In the genomic region with DNA sequence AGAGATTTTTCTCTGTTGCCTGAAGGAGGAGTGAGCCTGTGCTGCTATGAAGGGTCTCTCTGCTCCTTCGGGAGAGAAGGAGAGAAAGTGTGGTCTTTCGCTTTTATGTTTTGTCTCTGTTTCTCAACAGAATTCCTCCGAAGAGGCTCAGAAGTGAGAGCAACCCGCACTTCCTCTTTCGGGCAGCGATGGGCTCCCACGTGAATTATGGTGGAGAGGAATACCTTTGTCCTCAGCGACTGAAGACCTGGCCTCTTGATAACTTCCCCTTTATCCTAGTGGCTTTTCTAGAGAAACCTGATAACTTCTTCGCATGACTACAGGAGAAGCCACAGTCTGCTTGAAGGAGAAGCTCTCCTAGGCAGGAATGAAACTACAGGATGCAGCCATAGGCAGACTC, we compare ENCODE assay signal across 20 mouse cellular contexts.
DNase-seq lines count a peak whose midpoint lies in the region; ATAC-seq and TF ChIP-seq lines count a peak whose summit lies in the region.
"Had no signal": no experiment of that assay in that cellular context is flagged by ENCODE, and none has a peak within 500 bp of the region (broad histone marks: within the 10 kb centered on the region; RNA-seq: fewer than 3 reads in every experiment).

No protein-coding gene starts in this region.

- no peaks in the 10 kb centered on the region for H3K9me3 ChIP-seq in heart, embryonic 10.5 days
- H3K9me3 ChIP-seq in midbrain, embryonic 11.5 days (ENCODE audit: control insufficient read depth, low read length) = no peaks in the 10 kb centered on the region
- no peaks in the 10 kb centered on the region for H3K9me3 ChIP-seq in midbrain, embryonic 15.5 days
- H3K9me3 ChIP-seq in liver, postnatal 0 days (ENCODE audit: low read length) = no peaks in the 10 kb centered on the region
- no peaks in the 10 kb centered on the region for H3K9me3 ChIP-seq in neural tube, embryonic 15.5 days (replicated peaks)
- H3K9me3 ChIP-seq: forebrain, embryonic 12.5 days; heart, embryonic 15.5 days; kidney, embryonic 15.5 days had no signal

- H3K4me2 ChIP-seq in midbrain, embryonic 11.5 days = no peak overlapping the region
- no peak overlapping the region for H3K4me2 ChIP-seq in midbrain, embryonic 15.5 days
- peak overlapping the region; percentile 42 for H3K4me2 ChIP-seq in liver, postnatal 0 days (ENCODE audit: low read depth, low read length)
- H3K4me2 ChIP-seq in neural tube, embryonic 15.5 days = no peak overlapping the region
- H3K4me2 ChIP-seq: forebrain, embryonic 12.5 days; heart, embryonic 15.5 days; kidney, embryonic 15.5 days had no signal

- DNase-seq in heart, embryonic 10.5 days (ENCODE audit: low spot score) = no peak
- DNase-seq in heart, adult 9 months (ENCODE audit: low spot score in 2 of 2) = no peak
- DNase-seq in midbrain, embryonic 11.5 days (ENCODE audit: low spot score, missing footprints) = peak; percentile 39
- DNase-seq in liver, postnatal 0 days = no peak
- no peak for DNase-seq in kidney, adult 11 months
- no peak for DNase-seq in kidney, postnatal 25 days
- DNase-seq: adrenal gland, postnatal 36 days; cerebellum, postnatal 25 days; lung, postnatal 4 days; thymus, postnatal 14 days had no signal

- 65% methylated on average over 9 of the region's 9 CpGs for WGBS in heart, embryonic 10.5 days
- 87% methylated on average over 9 of the region's 9 CpGs for WGBS in midbrain, embryonic 11.5 days
- WGBS in midbrain, embryonic 15.5 days = 85% methylated on average over 9 of the region's 9 CpGs
- whole genome bisulfite sequencing in liver, postnatal 0 days (ENCODE audit: insufficient replicate concordance) = 32% methylated on average over 9 of the region's 9 CpGs
- 83% methylated on average over 9 of the region's 9 CpGs for WGBS in neural tube, embryonic 15.5 days

- TF ChIP-seq EP300 in liver, postnatal 0 days (IDR thresholded peaks at IDR 0.05; ENCODE audit: low read depth) = no peak

- H3K27ac ChIP-seq in heart, embryonic 10.5 days = 0 out of 2 replicates have a peak overlapping the region, but pooled peaks have one; percentile 16
- H3K27ac ChIP-seq in midbrain, embryonic 11.5 days (ENCODE audit: low read depth, low read length) = no peak overlapping the region
- H3K27ac ChIP-seq in midbrain, embryonic 15.5 days = no peak overlapping the region
- no peak overlapping the region for H3K27ac ChIP-seq in liver, postnatal 0 days (ENCODE audit: low read depth)
- H3K27ac ChIP-seq in neural tube, embryonic 15.5 days (replicated peaks) = no peak overlapping the region
- H3K27ac ChIP-seq: forebrain, embryonic 12.5 days; heart, embryonic 15.5 days; kidney, embryonic 15.5 days; stomach, postnatal 0 days had no signal

- ATAC-seq in midbrain, embryonic 11.5 days (ENCODE audit: low FRiP score) = no peak
- no peak for ATAC-seq in midbrain, embryonic 15.5 days (replicated peaks)
- ATAC-seq in liver, postnatal 0 days = no peak
- no peak for ATAC-seq in neural tube, embryonic 15.5 days (ENCODE audit: low FRiP score)
- ATAC-seq: activated CD4-positive, CD25-positive, alpha-beta regulatory T cell, adult 4 months; inflammation-experienced regulatory T-cells, adult 6 months; midbrain, embryonic 16.5 days; Patski had no signal

- no peak overlapping the region for H3K4me3 ChIP-seq in heart, embryonic 10.5 days
- H3K4me3 ChIP-seq in midbrain, embryonic 11.5 days (ENCODE audit: low read depth, low read length) = no peak overlapping the region
- H3K4me3 ChIP-seq in midbrain, embryonic 15.5 days = no peak overlapping the region
- H3K4me3 ChIP-seq in liver, postnatal 0 days (ENCODE audit: low read depth, low read length) = no peak overlapping the region
- H3K4me3 ChIP-seq in neural tube, embryonic 15.5 days (replicated peaks) = no peak overlapping the region
- H3K4me3 ChIP-seq: forebrain, embryonic 12.5 days; heart, embryonic 15.5 days; kidney, embryonic 15.5 days had no signal

- no peak overlapping the region for H3K9ac ChIP-seq in midbrain, embryonic 11.5 days (ENCODE audit: low read length)
- no peak overlapping the region for H3K9ac ChIP-seq in midbrain, embryonic 15.5 days
- no peak overlapping the region; the same call in 1 of the 2 replicates for H3K9ac ChIP-seq in liver, postnatal 0 days (replicated peaks)
- H3K9ac ChIP-seq in neural tube, embryonic 15.5 days (replicated peaks) = no peak overlapping the region
- H3K9ac ChIP-seq: forebrain, embryonic 12.5 days; heart, embryonic 15.5 days; kidney, embryonic 15.5 days had no signal

- no peak for TF ChIP-seq CTCF in liver, postnatal 0 days (IDR thresholded peaks at IDR 0.05; ENCODE audit: low read depth)

- no peaks in the 10 kb centered on the region for H3K36me3 ChIP-seq in heart, embryonic 10.5 days
- no peaks in the 10 kb centered on the region for H3K36me3 ChIP-seq in midbrain, embryonic 11.5 days (ENCODE audit: control insufficient read depth, insufficient read depth, low read length)
- no peaks in the 10 kb centered on the region for H3K36me3 ChIP-seq in midbrain, embryonic 15.5 days (replicated peaks)
- no peaks in the 10 kb centered on the region for H3K36me3 ChIP-seq in liver, postnatal 0 days (replicated peaks; ENCODE audit: insufficient read depth, low read length)
- H3K36me3 ChIP-seq in neural tube, embryonic 15.5 days = no peaks in the 10 kb centered on the region
- H3K36me3 ChIP-seq: forebrain, embryonic 12.5 days; heart, embryonic 15.5 days; kidney, embryonic 15.5 days had no signal

- H3K4me1 ChIP-seq in heart, embryonic 10.5 days = peaks cover 54% of the 10 kb centered on the region
- peaks cover 7% of the 10 kb centered on the region for H3K4me1 ChIP-seq in midbrain, embryonic 11.5 days (ENCODE audit: control insufficient read depth, insufficient read depth, low read length)
- H3K4me1 ChIP-seq in midbrain, embryonic 15.5 days = peaks cover 10% of the 10 kb centered on the region
- H3K4me1 ChIP-seq in liver, postnatal 0 days (ENCODE audit: insufficient read depth) = peaks cover 27% of the 10 kb centered on the region
- H3K4me1 ChIP-seq in neural tube, embryonic 15.5 days = peaks cover 17% of the 10 kb centered on the region

- no peaks in the 10 kb centered on the region for H3K27me3 ChIP-seq in heart, embryonic 10.5 days (ENCODE audit: insufficient read depth, poor library complexity, severe bottlenecking)
- H3K27me3 ChIP-seq in midbrain, embryonic 11.5 days (ENCODE audit: control insufficient read depth, insufficient read depth, low read length) = no peaks in the 10 kb centered on the region
- no peaks in the 10 kb centered on the region for H3K27me3 ChIP-seq in midbrain, embryonic 15.5 days (replicated peaks)
- H3K27me3 ChIP-seq in liver, postnatal 0 days (ENCODE audit: insufficient read depth, low read length) = no peaks in the 10 kb centered on the region
- H3K27me3 ChIP-seq in neural tube, embryonic 15.5 days (replicated peaks) = no peaks in the 10 kb centered on the region
- H3K27me3 ChIP-seq: heart, embryonic 15.5 days; kidney, embryonic 15.5 days; Patski had no signal
